Mouse (Mus musculus) A20 (cell line): Measurements from ENCODE around the gene Nat8f2.

Source experiments
- DNase-seq: peaks from one replicate; pipeline ENCODE4 v3.0.0-alpha.2; 2011; ENCODE audit warnings: low read depth, low spot score

Gene Nat8f2

GRCm38 (mm10) chr6:85823382-85824090 lies 45.4 kb downstream of the Nat8f2 start:
- DNase-seq = no peak

- DNase-seq = no peak
Measured at GRCm38 (mm10) chr6:85822286-85822685, 46.7 kb downstream of the Nat8f2 start.

- no peak for DNase-seq
Measured at GRCm38 (mm10) chr6:85820837-85821236, 48.1 kb downstream of the Nat8f2 start, which contains the start of the genes Nat8f6 and Nat8f5. Nat8f6 (minus strand) TSS chr6:85820954. Nat8f5 (minus strand) TSS chr6:85820972.

GRCm38 (mm10) chr6:85818338-85818737 lies 50.6 kb downstream of the Nat8f2 start:
- no peak for DNase-seq
